In the genomic region with DNA sequence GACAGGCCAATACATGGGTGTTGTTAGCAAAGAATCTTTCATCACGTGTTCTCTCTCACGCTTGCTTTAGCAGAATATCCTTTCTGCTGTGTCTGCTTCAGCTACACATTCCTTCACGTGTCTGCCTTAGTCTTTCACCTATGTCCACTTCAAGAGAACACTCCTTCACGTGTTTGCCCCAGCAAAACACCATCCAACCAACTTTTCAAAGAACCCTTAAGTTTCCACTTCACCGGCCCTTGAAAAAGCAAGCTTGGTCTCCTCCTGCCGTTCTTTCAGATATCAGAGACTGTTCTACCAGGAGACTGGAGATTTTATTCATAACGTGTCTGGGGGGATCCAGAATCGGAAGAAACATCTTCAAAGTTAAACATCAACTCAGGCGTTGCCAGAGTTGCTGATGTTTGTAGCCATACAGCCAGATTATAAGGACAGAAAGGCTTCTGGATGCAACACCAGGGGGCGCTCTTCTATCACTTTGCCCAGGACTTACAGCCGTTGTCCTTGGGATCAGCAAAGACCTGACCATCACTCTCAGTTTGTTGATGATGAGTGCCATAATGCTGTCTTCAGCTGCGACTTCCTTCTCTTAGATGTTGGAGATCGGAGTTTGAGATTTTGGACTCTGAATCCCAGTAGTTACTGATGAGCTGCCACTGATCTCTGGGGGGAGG, we compare ENCODE assay signal across 9 mouse cellular contexts. TPM values are rescaled to one million over a fixed set of nuclear protein-coding genes. Genes with fewer than 3 reads are reported as not detected.
A peak's percentile ranks its signal among the peaks of the same experiment; 100 is the strongest.
DNase-seq lines count a peak whose midpoint lies in the region; ATAC-seq and TF ChIP-seq lines count a peak whose summit lies in the region.
"Had no signal": no experiment of that assay in that cellular context is flagged by ENCODE, and none has a peak within 500 bp of the region (broad histone marks: within the 10 kb centered on the region; RNA-seq: fewer than 3 reads in every experiment).

No protein-coding gene starts in this region.

- WGBS in midbrain, embryonic 11.5 days = 39% methylated on average over 13 of the region's 13 CpGs
- 35% methylated on average over 13 of the region's 13 CpGs for WGBS in midbrain, embryonic 16.5 days
- 32% methylated on average over 13 of the region's 13 CpGs for WGBS in heart, postnatal 0 days
- 18% methylated on average over 13 of the region's 13 CpGs for WGBS in lung, embryonic 16.5 days
- 37% methylated on average over 13 of the region's 13 CpGs for WGBS in stomach, postnatal 0 days

- H3K9ac ChIP-seq in midbrain, embryonic 11.5 days (ENCODE audit: low read length) = no peak overlapping the region
- H3K9ac ChIP-seq in midbrain, embryonic 16.5 days (ENCODE audit: low read depth, low read length) = no peak overlapping the region
- no peak overlapping the region for H3K9ac ChIP-seq in heart, postnatal 0 days (replicated peaks; ENCODE audit: low read depth, low read length)
- H3K9ac ChIP-seq in lung, embryonic 16.5 days (ENCODE audit: low read length) = no peak overlapping the region
- H3K9ac ChIP-seq in stomach, postnatal 0 days (ENCODE audit: low read length) = no peak overlapping the region
- H3K9ac ChIP-seq: heart, embryonic 15.5 days had no signal

- peak; percentile 94 for DNase-seq in midbrain, embryonic 11.5 days (ENCODE audit: low spot score, missing footprints)
- peak; percentile 36 for DNase-seq in Muller cell, postnatal 12 days (ENCODE audit: inconsistent ontology term)
- DNase-seq in c-Kit-positive CD71-negative TER-119-negative erythroid progenitor cells, embryonic 14.5 days (ENCODE audit: low read depth) = peak; percentile 67
- DNase-seq in heart, postnatal 0 days (ENCODE audit: low spot score) = peak; percentile 39
- peak; percentile 77 for DNase-seq in stomach, postnatal 0 days (ENCODE audit: low spot score)
- no peak for DNase-seq in layer of hippocampus, adult 8-10 months (ENCODE audit: low spot score in 2 of 2)

- no peaks in the 10 kb centered on the region for H3K36me3 ChIP-seq in midbrain, embryonic 11.5 days (ENCODE audit: control insufficient read depth, insufficient read depth, low read length)
- no peaks in the 10 kb centered on the region for H3K36me3 ChIP-seq in midbrain, embryonic 16.5 days (ENCODE audit: control insufficient read depth, insufficient read depth, low read length)
- H3K36me3 ChIP-seq in heart, postnatal 0 days (replicated peaks; ENCODE audit: control insufficient read depth, insufficient read depth, low read length) = no peaks in the 10 kb centered on the region
- no peaks in the 10 kb centered on the region for H3K36me3 ChIP-seq in lung, embryonic 16.5 days (ENCODE audit: control insufficient read depth, insufficient read depth, low read length)
- H3K36me3 ChIP-seq in stomach, postnatal 0 days (ENCODE audit: control insufficient read depth, insufficient read depth, low read length) = no peaks in the 10 kb centered on the region
- H3K36me3 ChIP-seq: heart, embryonic 15.5 days had no signal

- H3K9me3 ChIP-seq in midbrain, embryonic 11.5 days (ENCODE audit: control insufficient read depth, low read length) = no peaks in the 10 kb centered on the region
- no peaks in the 10 kb centered on the region for H3K9me3 ChIP-seq in midbrain, embryonic 16.5 days (replicated peaks; ENCODE audit: control insufficient read depth, low read length, poor library complexity, severe bottlenecking)
- H3K9me3 ChIP-seq in heart, postnatal 0 days (replicated peaks; ENCODE audit: control insufficient read depth, low read length) = no peaks in the 10 kb centered on the region
- H3K9me3 ChIP-seq in lung, embryonic 16.5 days (ENCODE audit: control insufficient read depth, low read length) = no peaks in the 10 kb centered on the region
- H3K9me3 ChIP-seq in stomach, postnatal 0 days (ENCODE audit: control insufficient read depth, low read length) = no peaks in the 10 kb centered on the region
- H3K9me3 ChIP-seq: heart, embryonic 15.5 days had no signal

- no peaks in the 10 kb centered on the region for H3K4me1 ChIP-seq in midbrain, embryonic 11.5 days (ENCODE audit: control insufficient read depth, insufficient read depth, low read length)
- no peaks in the 10 kb centered on the region for H3K4me1 ChIP-seq in midbrain, embryonic 16.5 days (ENCODE audit: control insufficient read depth, insufficient read depth, low read length)
- 0 out of 2 replicates have a peak, but pooled peaks cover 5% of the 10 kb centered on the region for H3K4me1 ChIP-seq in heart, postnatal 0 days (ENCODE audit: control insufficient read depth, insufficient read depth)
- peaks cover 20% of the 10 kb centered on the region for H3K4me1 ChIP-seq in lung, embryonic 16.5 days (replicated peaks; ENCODE audit: control insufficient read depth, insufficient read depth, low read length)
- no peaks in the 10 kb centered on the region for H3K4me1 ChIP-seq in stomach, postnatal 0 days (replicated peaks; ENCODE audit: control insufficient read depth, insufficient read depth)

- no peak overlapping the region for H3K4me3 ChIP-seq in midbrain, embryonic 11.5 days (ENCODE audit: low read depth, low read length)
- H3K4me3 ChIP-seq in midbrain, embryonic 16.5 days (ENCODE audit: low read depth, low read length) = no peak overlapping the region
- no peak overlapping the region for H3K4me3 ChIP-seq in heart, postnatal 0 days (ENCODE audit: low read depth, low read length)
- no peak overlapping the region for H3K4me3 ChIP-seq in lung, embryonic 16.5 days (ENCODE audit: low read length)
- no peak overlapping the region for H3K4me3 ChIP-seq in stomach, postnatal 0 days (ENCODE audit: low read depth, low read length)
- H3K4me3 ChIP-seq: heart, embryonic 15.5 days had no signal

- TF ChIP-seq CTCF in heart, postnatal 0 days (IDR thresholded peaks at IDR 0.05; ENCODE audit: low read depth) = peak; percentile 77
- peak; percentile 86 for TF ChIP-seq CTCF in stomach, postnatal 0 days (IDR thresholded peaks at IDR 0.05; ENCODE audit: low read depth)

- ATAC-seq in midbrain, embryonic 11.5 days (ENCODE audit: low FRiP score) = no peak
- no peak for ATAC-seq in midbrain, embryonic 16.5 days
- ATAC-seq in heart, postnatal 0 days (ENCODE audit: insufficient read depth, low read depth) = peak; percentile 58; the same call in 1 of the 2 replicates
- peak; percentile 61 for ATAC-seq in lung, embryonic 16.5 days (ENCODE audit: low read depth)
- 0 out of 2 replicates have a peak, but pooled peaks have one; percentile 51 for ATAC-seq in stomach, postnatal 0 days (ENCODE audit: low FRiP score, low TSS enrichment)

- no peak overlapping the region for H3K4me2 ChIP-seq in midbrain, embryonic 11.5 days
- H3K4me2 ChIP-seq in midbrain, embryonic 16.5 days (ENCODE audit: low read length) = no peak overlapping the region
- H3K4me2 ChIP-seq in heart, postnatal 0 days (ENCODE audit: low read depth, low read length) = no peak overlapping the region
- no peak overlapping the region for H3K4me2 ChIP-seq in lung, embryonic 16.5 days (ENCODE audit: low read depth, low read length)
- no peak overlapping the region for H3K4me2 ChIP-seq in stomach, postnatal 0 days (replicated peaks; ENCODE audit: low read depth)
- H3K4me2 ChIP-seq: heart, embryonic 15.5 days had no signal

- H3K27ac ChIP-seq in midbrain, embryonic 11.5 days (ENCODE audit: low read depth, low read length) = no peak overlapping the region
- no peak overlapping the region for H3K27ac ChIP-seq in midbrain, embryonic 16.5 days (ENCODE audit: low read length)
- H3K27ac ChIP-seq in heart, postnatal 0 days (ENCODE audit: low read depth) = no peak overlapping the region
- H3K27ac ChIP-seq in lung, embryonic 16.5 days (ENCODE audit: low read length) = no peak overlapping the region
- H3K27ac ChIP-seq in stomach, postnatal 0 days (replicated peaks) = no peak overlapping the region
- H3K27ac ChIP-seq: heart, embryonic 15.5 days had no signal

- H3K27me3 ChIP-seq in midbrain, embryonic 11.5 days (ENCODE audit: control insufficient read depth, insufficient read depth, low read length) = no peaks in the 10 kb centered on the region
- no peaks in the 10 kb centered on the region for H3K27me3 ChIP-seq in midbrain, embryonic 16.5 days (ENCODE audit: control insufficient read depth, insufficient read depth, low read depth, low read length)
- no peaks in the 10 kb centered on the region for H3K27me3 ChIP-seq in heart, postnatal 0 days (ENCODE audit: control insufficient read depth, insufficient read depth, low read length)
- H3K27me3 ChIP-seq in lung, embryonic 16.5 days (ENCODE audit: control insufficient read depth, insufficient read depth, low read depth, low read length) = peaks cover 6% of the 10 kb centered on the region
- H3K27me3 ChIP-seq in stomach, postnatal 0 days (ENCODE audit: control insufficient read depth, insufficient read depth, low read length) = no peaks in the 10 kb centered on the region

- no peak for TF ChIP-seq EP300 in heart, postnatal 0 days (IDR thresholded peaks at IDR 0.05; ENCODE audit: low read depth)
- TF ChIP-seq EP300 in stomach, postnatal 0 days (optimal IDR thresholded peaks at IDR 0.05) = no peak

RNA-seq across cellular contexts. Expression of a gene that starts 14.7 kb away (rescaled TPM):
- polyA plus RNA-seq in midbrain, embryonic 11.5 days (2014; fragmentation: Nextera tagmentation; extraction: Ambion mirVana) = 42.1 and 45.9 TPM in 2 replicates
- polyA plus RNA-seq in midbrain, embryonic 16.5 days (2015; fragmentation: Nextera tagmentation; extraction: Ambion mirVana) = 40.2 and 44.8 TPM in 2 replicates
- 40.5 and 54.3 TPM in 2 replicates for total RNA-seq in heart, postnatal 0 days (2014; rRNA removed; ENCODE audit: low replicate concordance)
- 19.5 and 20.5 TPM in 2 replicates for polyA plus RNA-seq in heart, postnatal 0 days (2015; fragmentation: Nextera tagmentation; extraction: Ambion mirVana)
- polyA plus RNA-seq in lung, embryonic 16.5 days (2015; fragmentation: Nextera tagmentation; extraction: Ambion mirVana) = 27.4 and 28.7 TPM in 2 replicates
- polyA plus RNA-seq in stomach, postnatal 0 days (2015; fragmentation: Nextera tagmentation; extraction: Ambion mirVana) = 15.9 and 16.1 TPM in 2 replicates
- 10 to 100 TPM; 20.9 to 26.4 (median 22.7) TPM for total RNA-seq in layer of hippocampus, adult 8-10 months (2022)

RNA-seq across cellular contexts. Expression of a gene that starts 22.7 kb away (rescaled TPM):
- 101 and 104 TPM in 2 replicates for polyA plus RNA-seq in midbrain, embryonic 11.5 days (2014; fragmentation: Nextera tagmentation; extraction: Ambion mirVana)
- polyA plus RNA-seq in midbrain, embryonic 16.5 days (2015; fragmentation: Nextera tagmentation; extraction: Ambion mirVana) = 81.2 and 85.8 TPM in 2 replicates
- total RNA-seq in heart, postnatal 0 days (2014; rRNA removed; ENCODE audit: low replicate concordance) = 81.0 and 81.6 TPM in 2 replicates
- 33.0 and 39.3 TPM in 2 replicates for polyA plus RNA-seq in heart, postnatal 0 days (2015; fragmentation: Nextera tagmentation; extraction: Ambion mirVana)
- polyA plus RNA-seq in lung, embryonic 16.5 days (2015; fragmentation: Nextera tagmentation; extraction: Ambion mirVana) = 46.9 and 51.8 TPM in 2 replicates
- polyA plus RNA-seq in stomach, postnatal 0 days (2015; fragmentation: Nextera tagmentation; extraction: Ambion mirVana) = 23.9 and 24.5 TPM in 2 replicates
- total RNA-seq in layer of hippocampus, adult 8-10 months (2022) = 10 to 100 TPM; 31.4 to 40.8 (median 36.4) TPM

RNA-seq across cellular contexts. Expression of a gene that starts 31.2 kb away (rescaled TPM):
- polyA plus RNA-seq in midbrain, embryonic 11.5 days (2014; fragmentation: Nextera tagmentation; extraction: Ambion mirVana) = 3.0 and 3.7 TPM in 2 replicates
- 40.4 and 43.2 TPM in 2 replicates for polyA plus RNA-seq in midbrain, embryonic 16.5 days (2015; fragmentation: Nextera tagmentation; extraction: Ambion mirVana)
- total RNA-seq in heart, postnatal 0 days (2014; rRNA removed; ENCODE audit: low replicate concordance) = 0.62 and 1.3 TPM in 2 replicates
- 0.77 and 1.3 TPM in 2 replicates for polyA plus RNA-seq in heart, postnatal 0 days (2015; fragmentation: Nextera tagmentation; extraction: Ambion mirVana)
- polyA plus RNA-seq in lung, embryonic 16.5 days (2015; fragmentation: Nextera tagmentation; extraction: Ambion mirVana) = 36.9 and 38.3 TPM in 2 replicates
- 1.6 TPM in 2 replicates for polyA plus RNA-seq in stomach, postnatal 0 days (2015; fragmentation: Nextera tagmentation; extraction: Ambion mirVana)
- 10 to 100 TPM in 2 of 4 experiments, 1 to 10 TPM in 2; 7.5 to 11.2 (median 9.4) TPM for total RNA-seq in layer of hippocampus, adult 8-10 months (2022)

Comparison
In these comparisons a context has a peak if more than half of its experiments do, and no peak if none do; other contexts are left out.
1. ATAC-seq: peak in heart, postnatal 0 days (single experiment), lung, embryonic 16.5 days (single experiment) and stomach, postnatal 0 days (single experiment); none in midbrain, embryonic 11.5 days (single experiment) and midbrain, embryonic 16.5 days (single experiment).
2. DNase-seq: peak in midbrain, embryonic 11.5 days (single experiment), Muller cell, postnatal 12 days (single experiment), c-Kit-positive CD71-negative TER-119-negative erythroid progenitor cells, embryonic 14.5 days (single experiment), heart, postnatal 0 days (single experiment) and stomach, postnatal 0 days (single experiment); none in layer of hippocampus, adult 8-10 months (0 of 2).